Mouse (Mus musculus) cerebellum, adult 2 months (tissue): ENCODE results near the gene Ptgis. TPM values are rescaled to one million over a fixed set of nuclear protein-coding genes. Genes with fewer than 3 reads are reported as not detected.

Experiments
- DNase-seq, 2 experiments: peaks; one replicate each; pipeline ENCODE4 v3.0.0; 2021
- H3K27ac ChIP-seq: fragments of 200-500 bp; 2 replicates; pipeline ENCODE4 v1.5.1; 2012; ENCODE audit warnings: low read length, control low read depth, inconsistent platforms; ENCODE audit not compliant: insufficient read depth
- H3K27me3 ChIP-seq: fragments of 200-500 bp; 2 replicates; pipeline ENCODE4 v1.6.1; 2012; ENCODE audit warnings: inconsistent platforms, mild to moderate bottlenecking, low read length, moderate library complexity; ENCODE audit not compliant: control insufficient read depth, insufficient read depth
- H3K4me1 ChIP-seq: fragments of 200-500 bp; 2 replicates; pipeline ENCODE4 v1.6.1; 2011; ENCODE audit warnings: low read length; ENCODE audit not compliant: control insufficient read depth, insufficient read depth
- H3K4me3 ChIP-seq: fragments of 200-500 bp; replicated peaks from 2 replicates; pipeline ENCODE3; 2011; ENCODE audit warnings: mild to moderate bottlenecking, low read depth, low read length, control low read depth; ENCODE audit not compliant: insufficient read depth
- CTCF ChIP-seq: fragments of 200-500 bp; IDR thresholded peaks from 2 replicates; pipeline ENCODE4 v1.5.1; 2011; ENCODE audit warnings: low read depth, mild to moderate bottlenecking, control low read depth, low read length, moderate library complexity, borderline replicate concordance; ENCODE audit not compliant: insufficient read depth
- POLR2A ChIP-seq: fragments of 200-500 bp; IDR thresholded peaks from 2 replicates; pipeline ENCODE4 v1.6.1; 2011; ENCODE audit warnings: low read length, control low read depth, borderline replicate concordance; ENCODE audit not compliant: insufficient read depth
- WGBS: fragments of 180-500 bp; shearing (Covaris S2); methylation state at CpG from one replicate; pipeline ENCODE4 v1.1.7; 2018; 5-methylcytosine and 5-hydroxymethylcytosine counted together
- polyA plus RNA-seq: library from polyadenylated mRNA; depleted of rRNA; stranded (reverse); fragments of >200 nt; gene quantifications from 2 replicates; pipeline ENCODE4 v1.2.3, GENCODE M21; 2012

Gene Ptgis
- polyA plus RNA-seq, 1 experiment = 2.0 TPM

DNA sequence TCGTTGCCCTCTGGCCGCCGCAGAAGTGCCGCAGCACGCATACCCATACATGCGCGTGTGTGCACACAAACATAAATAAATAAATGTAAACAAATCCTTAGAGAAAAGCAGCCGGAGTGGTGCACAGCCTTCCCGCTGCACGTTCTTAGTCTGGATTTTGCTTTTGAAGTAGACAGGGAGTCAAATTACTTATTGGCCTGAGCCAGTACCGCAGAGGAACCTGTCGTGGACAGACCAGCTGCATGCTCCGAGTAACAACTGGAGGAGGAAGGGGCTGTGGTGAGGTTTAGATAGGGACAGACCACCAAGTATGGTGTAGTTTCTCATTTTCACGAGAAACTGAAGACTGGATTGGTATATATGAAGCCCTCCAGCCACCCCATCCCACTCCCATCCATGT is 6.6 kb downstream of the Ptgis start:
- H3K4me3 ChIP-seq = no peak overlapping the region
- no peak overlapping the region for H3K27ac ChIP-seq
- WGBS = 91% methylated on average over 14 of the region's 14 CpGs
- H3K4me1 ChIP-seq = peaks cover 10% of the 10 kb centered on the region
- TF ChIP-seq CTCF (no peak), POLR2A (no peak)
- H3K27me3 ChIP-seq = no peaks in the 10 kb centered on the region
- no peak for DNase-seq

DNA sequence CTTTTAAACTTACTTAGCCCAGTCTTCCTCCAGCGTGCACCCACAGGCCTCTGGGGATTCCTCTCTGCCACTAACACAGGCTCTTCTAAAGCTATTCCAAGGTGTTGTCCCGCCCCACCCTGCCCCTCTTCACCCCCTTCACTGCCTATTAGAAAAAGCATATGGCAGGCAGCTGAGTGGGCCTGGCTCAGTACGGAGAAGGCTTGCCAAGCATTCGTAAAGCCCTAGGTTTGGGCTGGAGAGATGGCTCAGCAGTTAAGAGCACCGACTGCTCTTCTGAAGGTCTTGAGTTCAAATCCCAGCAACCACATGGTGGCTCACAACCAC is 7.4 kb downstream of the Ptgis start:
- Histone ChIP-seq H3K4me3 (no peak overlapping the region), H3K27ac (no peak overlapping the region), H3K4me1 (peaks cover 10% of the 10 kb centered on the region), H3K27me3 (no peaks in the 10 kb centered on the region)
- DNase-seq = no peak
- WGBS = 69% methylated on average over 5 of the region's 5 CpGs
- TF ChIP-seq POLR2A = no peak
- no peak for TF ChIP-seq CTCF

DNA sequence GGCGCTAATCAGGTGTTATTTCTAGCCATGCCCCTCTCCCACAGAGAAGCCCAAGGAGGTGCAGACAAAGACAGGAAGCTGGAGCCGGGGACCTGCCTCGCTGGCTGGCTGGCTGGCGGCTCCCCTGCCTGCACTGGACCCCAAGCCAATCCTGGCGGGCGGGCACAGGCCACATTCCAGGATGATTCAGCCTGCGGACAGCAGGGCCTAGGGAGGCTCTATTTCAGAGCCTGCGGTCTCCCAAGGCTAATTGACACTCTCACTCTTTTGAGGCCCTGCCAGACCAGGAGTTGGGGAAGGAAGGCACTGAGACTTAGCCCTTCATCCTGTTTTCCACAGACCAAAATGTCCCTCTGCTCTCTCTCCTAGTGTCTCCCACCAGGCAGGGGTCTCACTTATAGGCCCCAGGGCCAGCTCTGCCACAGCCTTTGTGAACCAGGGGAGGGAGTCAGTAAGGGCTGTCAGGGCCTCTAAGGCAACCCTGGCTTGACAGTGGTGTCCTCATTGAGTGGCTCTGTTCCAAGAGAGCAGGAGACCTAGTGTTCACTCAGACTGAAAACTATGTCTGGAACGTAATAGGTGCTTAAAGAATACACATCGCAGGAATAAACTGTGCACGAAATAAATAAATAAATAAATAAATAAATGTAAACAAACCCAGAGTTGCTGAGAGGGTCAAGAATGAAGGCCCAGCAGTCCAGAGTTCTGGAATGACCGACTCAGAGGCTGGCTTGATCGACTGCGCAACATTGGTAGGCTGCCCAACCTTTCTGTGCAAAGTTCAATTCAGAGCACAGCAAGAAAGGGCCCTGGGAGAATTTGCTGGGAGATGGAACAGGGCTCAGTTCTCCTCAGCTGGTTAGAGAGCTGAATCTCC is 8.0 kb downstream of the Ptgis start:
- H3K4me3 ChIP-seq = no peak overlapping the region
- 46% methylated on average over 14 of the region's 14 CpGs for WGBS
- DNase-seq = peak; percentile 61 to 74
- peaks cover 10% of the 10 kb centered on the region for H3K4me1 ChIP-seq
- H3K27me3 ChIP-seq = no peaks in the 10 kb centered on the region
- no peak overlapping the region for H3K27ac ChIP-seq
- no peak for TF ChIP-seq POLR2A
- TF ChIP-seq CTCF = no peak

DNA sequence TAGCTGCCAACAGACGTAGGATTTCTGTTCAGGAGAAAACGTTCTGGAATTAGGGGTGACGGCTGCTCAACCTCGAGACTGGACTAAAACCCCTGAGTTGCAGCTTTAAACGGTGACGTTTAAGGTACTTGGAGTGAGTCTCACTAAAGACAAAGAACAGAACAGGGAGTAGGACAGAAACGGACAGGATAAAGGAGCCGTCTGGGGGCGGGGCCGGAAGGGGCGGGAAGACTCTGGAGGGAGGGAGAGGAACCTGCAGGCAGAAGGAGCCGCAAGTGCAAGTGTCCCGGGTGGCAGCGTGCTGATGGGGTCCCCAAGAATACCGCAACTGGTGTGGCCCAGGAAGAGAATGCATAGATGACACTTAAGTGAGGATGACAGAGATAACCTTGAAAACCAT is 9.8 kb downstream of the Ptgis start:
- no peak for DNase-seq
- Histone ChIP-seq H3K4me1 (peaks cover 10% of the 10 kb centered on the region), H3K27me3 (no peaks in the 10 kb centered on the region), H3K4me3 (no peak overlapping the region), H3K27ac (no peak overlapping the region)
- TF ChIP-seq CTCF = no peak
- TF ChIP-seq POLR2A = no peak
- WGBS = 51% methylated on average over 15 of the region's 15 CpGs

DNA sequence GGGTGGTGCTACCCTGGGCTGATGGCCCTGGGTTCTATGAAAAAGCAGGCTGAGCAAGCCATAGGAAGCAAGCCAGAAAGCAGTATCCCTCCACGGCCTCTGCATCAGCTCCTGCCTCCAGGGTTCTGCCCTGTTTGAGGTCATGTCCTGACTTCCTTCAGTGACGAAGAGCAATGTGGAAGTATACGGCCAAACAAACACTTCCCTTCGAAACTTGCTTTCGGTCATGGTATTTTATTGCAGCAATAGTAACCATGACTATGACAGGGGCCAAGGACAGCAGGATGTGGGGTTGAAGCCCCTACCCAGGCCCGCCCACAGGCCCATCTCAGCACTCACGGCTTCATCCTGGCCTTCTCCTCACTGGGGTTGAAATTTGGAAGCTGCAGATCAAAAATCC is 15.5 kb downstream of the Ptgis start:
- no peak for TF ChIP-seq POLR2A
- no peak for TF ChIP-seq CTCF
- Histone ChIP-seq H3K4me1 (no peaks in the 10 kb centered on the region), H3K27ac (no peak overlapping the region), H3K27me3 (no peaks in the 10 kb centered on the region), H3K4me3 (no peak overlapping the region)
- 88% methylated on average over 7 of the region's 7 CpGs for WGBS
- DNase-seq = no peak

DNA sequence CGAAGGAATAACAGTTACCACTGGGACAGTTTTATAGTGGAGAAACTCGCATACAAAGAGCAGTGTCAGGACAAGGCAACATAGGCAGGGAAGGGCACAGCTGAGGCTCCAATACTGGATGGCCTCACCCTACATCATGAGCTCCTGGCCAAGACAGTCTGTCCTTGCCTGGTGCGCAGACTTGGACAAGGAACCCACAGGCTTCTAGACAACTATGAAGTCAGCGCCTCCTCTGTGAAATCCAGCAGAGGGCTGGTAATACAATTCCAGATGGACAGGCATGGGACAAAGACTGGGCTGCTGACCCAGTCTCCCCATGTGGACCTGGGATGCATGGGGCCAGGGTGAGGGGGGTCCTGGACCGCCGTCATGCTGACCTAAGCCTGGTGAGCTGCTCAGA is 16.2 kb downstream of the Ptgis start:
- DNase-seq = no peak
- Histone ChIP-seq H3K27ac (no peak overlapping the region), H3K27me3 (no peaks in the 10 kb centered on the region), H3K4me1 (no peaks in the 10 kb centered on the region), H3K4me3 (no peak overlapping the region)
- WGBS = 84% methylated on average over 6 of the region's 6 CpGs
- no peak for TF ChIP-seq POLR2A
- no peak for TF ChIP-seq CTCF

DNA sequence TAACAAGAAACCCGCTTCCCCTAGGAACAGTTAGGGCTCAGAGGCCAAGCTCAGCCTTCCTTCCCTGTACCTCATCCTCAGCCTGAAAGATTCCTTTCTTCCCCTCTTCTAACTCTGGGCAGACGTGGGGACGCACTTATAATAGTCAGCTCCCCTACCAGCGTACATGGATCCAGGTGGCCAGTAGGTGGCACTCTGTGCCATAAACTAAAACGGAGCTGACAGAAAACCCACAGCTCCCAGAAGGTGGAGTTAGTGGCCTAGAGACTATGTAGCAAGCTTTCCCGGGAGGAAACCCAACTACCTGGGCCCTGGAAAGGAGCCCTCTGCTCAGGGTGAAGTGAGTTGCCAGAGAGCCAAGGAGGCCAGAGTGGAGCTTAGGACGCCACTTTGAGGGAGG is 18.3 kb downstream of the Ptgis start:
- Histone ChIP-seq H3K27me3 (no peaks in the 10 kb centered on the region), H3K4me3 (no peak overlapping the region), H3K4me1 (no peaks in the 10 kb centered on the region), H3K27ac (no peak overlapping the region)
- 11% methylated on average over 7 of the region's 7 CpGs for WGBS
- TF ChIP-seq POLR2A (no peak), CTCF (peak; percentile 87)
- peak; percentile 70 to 72 for DNase-seq

DNA sequence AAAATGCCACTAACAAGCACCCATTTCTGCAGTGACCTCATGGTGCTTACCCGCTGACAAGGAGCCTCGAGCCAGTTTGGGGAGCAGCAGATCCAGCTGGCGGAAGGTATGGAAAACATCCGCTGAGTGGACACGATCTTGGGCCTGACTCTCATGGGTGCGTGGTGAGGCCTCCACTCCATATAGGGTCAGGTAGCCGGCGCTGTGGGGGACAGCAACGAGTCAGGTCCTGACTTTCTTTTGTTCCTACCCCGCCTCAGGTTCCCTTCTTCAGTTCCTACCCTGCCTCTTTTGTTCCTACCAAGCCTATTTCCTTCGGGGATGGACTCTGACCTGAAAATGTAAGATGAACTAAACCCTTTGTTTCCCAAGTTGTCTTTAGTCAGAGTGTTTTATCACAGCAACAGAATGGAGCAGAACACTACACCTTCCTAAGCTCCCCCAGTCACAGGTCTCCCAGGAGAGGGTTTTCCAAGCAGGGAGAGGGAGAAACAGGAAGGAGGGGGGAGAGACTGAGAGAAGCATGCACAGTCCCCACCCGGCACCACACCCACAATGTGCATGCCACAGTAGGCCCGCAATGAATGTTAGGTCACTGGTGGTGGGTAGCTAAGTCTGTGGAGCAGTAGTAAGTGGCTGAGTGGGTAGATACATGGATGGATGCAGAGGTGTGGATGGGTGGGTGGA is 19.1 kb downstream of the Ptgis start:
- no peak for TF ChIP-seq CTCF
- TF ChIP-seq POLR2A = no peak
- Histone ChIP-seq H3K27ac (no peak overlapping the region), H3K27me3 (no peaks in the 10 kb centered on the region), H3K4me3 (no peak overlapping the region), H3K4me1 (no peaks in the 10 kb centered on the region)
- DNase-seq = no peak
- 82% methylated on average over 13 of the region's 13 CpGs for WGBS
